Mouse (Mus musculus) left cerebral cortex, postnatal 14 days (tissue): ENCODE data around the gene Ftl1. TPM values are rescaled to one million over a fixed set of nuclear protein-coding genes. Genes with fewer than 3 reads are reported as not detected.

ENCODE experiments used
- DNase-seq, 2 experiments: peaks; one replicate each; pipeline ENCODE4 v3.0.0; 2021 to 2022; ENCODE audit warnings: low spot score in 2 of 2, mixed read lengths in 1 of 2
- intact Hi-C: fragments of 180-260 bp; cut with DNase I; formaldehyde crosslinking; loops from one replicate; pipeline ENCODE4 v1.15.1; 2025
- microRNA-seq, 2 experiments: library from miRNA; unstranded; fragments of <30 nt; microRNA quantifications; one replicate each; pipeline ENCODE4 v1.2.0; 2022
- total RNA-seq, 2 experiments: library from RNA; stranded (reverse); gene quantifications; 2 replicates each; pipeline ENCODE4 v1.2.3; 2021

Gene Ftl1
- total RNA-seq, 2 experiments from 2014 or later: 287 to 302 TPM

DNA sequence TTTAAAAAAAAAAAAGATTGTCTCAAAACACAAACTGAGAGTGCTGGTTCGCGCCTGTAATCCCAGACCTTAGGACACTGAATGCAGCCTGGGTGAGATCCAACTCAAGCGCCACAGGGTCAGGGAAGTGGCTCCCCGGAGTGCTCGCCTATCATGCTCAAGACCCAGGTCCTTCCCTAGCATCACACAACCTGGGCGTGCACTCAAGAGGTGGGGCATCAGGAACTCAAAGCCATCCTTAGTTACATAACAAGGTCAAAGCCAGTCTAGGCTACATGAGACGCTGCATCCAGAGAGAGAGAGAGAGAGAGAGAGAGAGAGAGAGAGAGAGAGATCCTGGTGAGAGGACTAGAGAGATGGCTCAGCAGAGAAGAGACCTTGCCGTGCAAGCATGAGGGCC lies 33.1 kb downstream of the Ftl1 start:
- no peak for DNase-seq
- intact Hi-C loops: no loop called here

GRCm38 (mm10) chr7:45421194-45421593 lies 38.5 kb downstream of the Ftl1 start:
- DNase-seq: no peak
- intact Hi-C loops: no loop called here

GRCm38 (mm10) chr7:45420615-45420919 lies 39.1 kb downstream of the Ftl1 start, which contains the start of gene Lhb:
TSS of gene Lhb (plus strand) at chr7:45420820.
- no peak for DNase-seq
- intact Hi-C loops: no loop called here

GRCm38 (mm10) chr7:45419859-45420614 lies 39.6 kb downstream of the Ftl1 start:
- intact Hi-C loops: no loop called here
- DNase-seq: no peak

- no peak for DNase-seq
- intact Hi-C loops: no loop called here
Measured at GRCm38 (mm10) chr7:45417962-45418492, 41.7 kb downstream of the Ftl1 start.

- no peak for DNase-seq
- intact Hi-C loops: no loop called here
Measured at GRCm38 (mm10) chr7:45415636-45416035, 44.0 kb downstream of the Ftl1 start.

- intact Hi-C loops: no loop called here
- DNase-seq: no peak
Measured at GRCm38 (mm10) chr7:45414740-45415224, 44.9 kb downstream of the Ftl1 start.

- no peak for DNase-seq
- intact Hi-C loops: no loop called here
Measured at GRCm38 (mm10) chr7:45413864-45414739, 45.6 kb downstream of the Ftl1 start.

DNA sequence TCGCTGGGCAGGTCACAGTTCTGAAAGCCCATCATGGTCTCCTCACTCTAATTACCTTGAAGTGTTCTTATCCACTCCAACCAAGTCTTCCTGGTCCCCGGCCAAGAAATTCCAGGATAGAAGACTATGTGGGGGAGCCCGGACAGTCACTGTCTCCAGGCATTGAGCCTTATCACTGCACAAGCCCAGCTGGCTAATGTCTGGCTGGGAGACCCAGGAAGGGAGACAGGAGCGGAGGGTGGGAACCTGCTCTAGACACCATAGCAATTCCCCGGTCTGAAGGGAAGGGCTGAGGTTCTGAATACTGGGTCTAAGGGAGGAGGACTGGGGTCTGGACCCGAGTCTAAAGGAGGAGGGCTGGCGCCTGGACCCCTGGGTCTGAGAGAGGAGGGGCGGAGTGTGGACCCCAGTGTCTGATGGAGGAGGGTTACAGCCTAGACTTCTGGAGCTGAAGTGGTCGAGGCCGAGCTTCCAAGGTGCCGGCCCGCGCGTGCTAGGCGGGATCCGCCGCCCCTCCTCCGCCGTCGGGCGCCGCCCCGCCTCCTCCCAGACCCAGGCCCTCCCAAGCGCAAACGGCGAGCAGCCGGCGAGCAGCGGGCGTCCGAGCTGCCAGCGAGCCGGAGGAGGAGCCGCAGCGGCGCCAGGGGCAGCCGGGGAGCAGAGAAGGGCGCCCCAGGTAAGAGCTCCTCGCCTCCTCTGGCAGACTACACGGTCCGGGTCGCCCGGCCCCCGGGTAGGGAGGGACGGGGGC lies 46.4 kb downstream of the Ftl1 start, which contains the start of gene Ntf5:
Gene Ntf5, plus strand, starts transcription at position 583 of the 751 bp plus-strand sequence.
- no peak for DNase-seq
- intact Hi-C loops: no loop called here

- no peak for DNase-seq
- intact Hi-C loops: no loop called here
Measured at GRCm38 (mm10) chr7:45412421-45412820, 47.3 kb downstream of the Ftl1 start.

GRCm38 (mm10) chr7:45409497-45410163 lies 50.1 kb downstream of the Ftl1 start:
- intact Hi-C loops: no loop called here

GRCm38 (mm10) chr7:45408949-45409348 lies 50.7 kb downstream of the Ftl1 start:
- intact Hi-C loops: no loop called here
- no peak for DNase-seq

More at GRCm38 (mm10) chr7:45409497-45410163, 50.1 kb downstream of the Ftl1 start:
- DNase-seq: no peak

- intact Hi-C loops: no loop called here
- no peak for DNase-seq
Measured at GRCm38 (mm10) chr7:45408351-45408750, 51.3 kb downstream of the Ftl1 start.

Small RNAs within 50 kb of the gene (microRNA-seq; reads per million reads assigned to microRNA genes)
- 0 to 0.26 reads per million in 2 experiments for gene Gm22133

Other genes with a start within 250 kb of the Ftl1 start
- 10 to 100 TPM; 13.7 to 17.3 TPM for gene Dkkl1, start 247.7 kb downstream of the Ftl1 start, total RNA-seq
- 1 to 10 TPM; 5.6 to 6.1 TPM for gene Tead2, start 244.1 kb downstream of the Ftl1 start, total RNA-seq
- 1 to 10 TPM; 3.4 to 4.0 TPM for gene Cd37, start 220.8 kb downstream of the Ftl1 start, total RNA-seq
- 1 to 10 TPM in 1 of 2 experiments, under 1 TPM in 1; 0.97 to 1.1 TPM for gene Slc6a16, start 218.8 kb downstream of the Ftl1 start, total RNA-seq
- gene Slc6a21, start 182.4 kb downstream of the Ftl1 start, total RNA-seq: under 1 TPM; 0.40 to 0.59 TPM
- gene Trpm4, start 126.1 kb downstream of the Ftl1 start, total RNA-seq: 10 to 100 TPM; 19.5 to 21.3 TPM
- gene Hrc, start 124.6 kb downstream of the Ftl1 start, total RNA-seq: 1 to 10 TPM in 1 of 2 experiments, under 1 TPM in 1; 0.99 to 1.2 TPM
- 100 to 1,000 TPM; 159 to 168 TPM for gene Ppfia3, start 92.9 kb downstream of the Ftl1 start, total RNA-seq
- 100 to 1,000 TPM; 198 to 216 TPM for gene Lin7b, start 89.3 kb downstream of the Ftl1 start, total RNA-seq
- 100 to 1,000 TPM; 373 to 398 TPM for gene Snrnp70, start 64.1 kb downstream of the Ftl1 start, total RNA-seq
- under 1 TPM in 1 of 2 experiments, not detected in 1; 0.15 TPM for gene Kcna7, start 54.2 kb downstream of the Ftl1 start, total RNA-seq
- not detected for gene Ntf5, start 46.2 kb downstream of the Ftl1 start, total RNA-seq
- not detected for gene Lhb, start 39.1 kb downstream of the Ftl1 start, total RNA-seq
- gene Gys1, start 25.0 kb downstream of the Ftl1 start, total RNA-seq: 10 to 100 TPM; 14.4 to 16.3 TPM
- gene Ruvbl2, start 21.8 kb downstream of the Ftl1 start, total RNA-seq: 10 to 100 TPM; 32.1 to 35.6 TPM
- 10 to 100 TPM; 75.0 to 81.0 TPM for gene Bax, start 7.0 kb upstream of the Ftl1 start, total RNA-seq
- not detected for gene Tulp2, start 22.0 kb upstream of the Ftl1 start, total RNA-seq
- 1 to 10 TPM in 1 of 2 experiments, under 1 TPM in 1; 0.88 to 1.7 TPM for gene Gm45808, start 26.9 kb upstream of the Ftl1 start, total RNA-seq
- 1 to 10 TPM; 2.8 to 2.9 TPM for gene Dhdh, start 28.9 kb upstream of the Ftl1 start, total RNA-seq
- 100 to 1,000 TPM; 109 to 110 TPM for gene Nucb1, start 50.5 kb upstream of the Ftl1 start, total RNA-seq
- 10 to 100 TPM; 24.2 to 33.3 TPM for gene Ppp1r15a, start 66.4 kb upstream of the Ftl1 start, total RNA-seq
- gene Plekha4, start 66.4 kb upstream of the Ftl1 start, total RNA-seq: 1 to 10 TPM; 1.0 to 2.4 TPM
- not detected for gene Hsd17b14, start 95.0 kb upstream of the Ftl1 start, total RNA-seq
- 10 to 100 TPM; 22.6 to 25.2 TPM for gene Bcat2, start 110.3 kb upstream of the Ftl1 start, total RNA-seq
- not detected for gene Fgf21, start 155.6 kb upstream of the Ftl1 start, total RNA-seq
- gene Fut1, start 157.4 kb upstream of the Ftl1 start, total RNA-seq: not detected
- gene Izumo1, start 161.9 kb upstream of the Ftl1 start, total RNA-seq: under 1 TPM in 1 of 2 experiments, not detected in 1; 0.26 TPM
- 10 to 100 TPM; 11.2 to 11.3 TPM for gene Rasip1, start 167.6 kb upstream of the Ftl1 start, total RNA-seq
- 1 to 10 TPM; 2.2 to 2.6 TPM for gene Mamstr, start 180.1 kb upstream of the Ftl1 start, total RNA-seq
- gene Fut2, start 206.5 kb upstream of the Ftl1 start, total RNA-seq: under 1 TPM; 0.19 to 0.46 TPM
- gene Ntn5, start 224.1 kb upstream of the Ftl1 start, total RNA-seq: 1 to 10 TPM in 1 of 2 experiments, under 1 TPM in 1; 0.91 to 1.5 TPM
- gene Sec1, start 234.5 kb upstream of the Ftl1 start, total RNA-seq: under 1 TPM; 0.20 to 0.30 TPM
- gene Car11, start 240.0 kb upstream of the Ftl1 start, total RNA-seq: 100 to 1,000 TPM; 168 to 172 TPM
- 10 to 100 TPM; 68.7 to 83.5 TPM for gene Dbp, start 245.2 kb upstream of the Ftl1 start, total RNA-seq